Mouse (Mus musculus) limb, embryonic 12.5 days (tissue): Measurements from ENCODE around the gene Serpina3f. TPM values are rescaled to one million over a fixed set of nuclear protein-coding genes. Genes with fewer than 3 reads are reported as not detected.

ENCODE experiments used
- ATAC-seq: fragments of 200-750 bp; cut with Nextera tagmentation; 2 replicates; pipeline ENCODE4 v1.8.0; 2017; ENCODE audit warnings: low read depth, moderate TSS enrichment; ENCODE audit not compliant: insufficient number of reproducible peaks, insufficient read depth, low FRiP score, low TSS enrichment
- H3K27ac ChIP-seq: fragments of 300-500 bp; sonication (generic); 2 replicates; pipeline ENCODE4 v1.5.1; 2016; ENCODE audit warnings: mild to moderate bottlenecking, moderate library complexity
- H3K27me3 ChIP-seq: fragments of 300-500 bp; sonication (generic); 2 replicates; pipeline ENCODE4 v1.6.1; 2016; ENCODE audit warnings: mild to moderate bottlenecking, moderate library complexity
- H3K36me3 ChIP-seq: fragments of 300-500 bp; sonication (generic); 2 replicates; pipeline ENCODE4 v1.6.1; 2016; ENCODE audit warnings: mild to moderate bottlenecking, moderate library complexity
- H3K4me1 ChIP-seq: fragments of 300-500 bp; sonication (generic); replicated peaks from 2 replicates; pipeline ENCODE4 v1.6.1; 2016
- H3K4me2 ChIP-seq: fragments of 300-500 bp; sonication (generic); 2 replicates; pipeline ENCODE4 v1.6.1; 2016; ENCODE audit warnings: mild to moderate bottlenecking, moderate library complexity
- H3K4me3 ChIP-seq: fragments of 300-500 bp; sonication (generic); replicated peaks from 2 replicates; pipeline ENCODE4 v1.5.1; 2016; ENCODE audit warnings: mild to moderate bottlenecking
- H3K9ac ChIP-seq: fragments of 300-500 bp; sonication (generic); replicated peaks from 2 replicates; pipeline ENCODE4 v1.6.1; 2016; ENCODE audit warnings: mild to moderate bottlenecking, moderate library complexity
- H3K9me3 ChIP-seq: fragments of 300-500 bp; sonication (generic); 2 replicates; pipeline ENCODE4 v1.6.1; 2016; ENCODE audit warnings: mild to moderate bottlenecking, moderate library complexity
- WGBS: fragments of 180-500 bp; shearing (Covaris S2); methylation state at CpG from one replicate; pipeline ENCODE4 v1.1.7; 2016; 5-methylcytosine and 5-hydroxymethylcytosine counted together
- polyA plus RNA-seq: library from polyadenylated mRNA; unstranded; fragments of >200 nt; fragmentation: Nextera tagmentation; extraction: Ambion mirVana; gene quantifications from 2 replicates; pipeline ENCODE4 v1.2.1, GENCODE M21; 2016

The Serpina3f gene
- polyA plus RNA-seq, result not detected in 2 replicates

GRCm38 (mm10) chr12:104214445-104214753 lies at the start of gene Serpina3f:
TSS of gene Serpina3f (plus strand) at chr12:104214544.
- 80% methylated on average over 1 of the region's 1 CpGs for WGBS

GRCm38 (mm10) chr12:104174747-104175146 lies 39.6 kb upstream of the Serpina3f start:
- H3K9ac ChIP-seq, result no peak overlapping the region
- H3K9me3 ChIP-seq, result no peaks in the 10 kb centered on the region
- ATAC-seq, result no peak
- no peaks in the 10 kb centered on the region for H3K4me1 ChIP-seq
- no peak overlapping the region for H3K27ac ChIP-seq
- no peaks in the 10 kb centered on the region for H3K27me3 ChIP-seq
- WGBS, result 61% methylated on average over 3 of the region's 3 CpGs
- H3K4me3 ChIP-seq, result no peak overlapping the region
- H3K36me3 ChIP-seq, result no peaks in the 10 kb centered on the region
- H3K4me2 ChIP-seq, result no peak overlapping the region

More at GRCm38 (mm10) chr12:104214445-104214753, at the start of gene Serpina3f:
- Histone ChIP-seq H3K4me3 (no peak within 1 kb of the TSS), H3K27me3 (no peaks in the 10 kb centered on the region), H3K9ac (no peak within 1 kb of the TSS), H3K9me3 (no peaks in the 10 kb centered on the region), H3K4me1 (no peaks in the 10 kb centered on the region), H3K4me2 (no peak within 1 kb of the TSS), H3K27ac (no peak within 1 kb of the TSS), H3K36me3 (no peaks in the 10 kb centered on the region)
- no peak for ATAC-seq

DNA sequence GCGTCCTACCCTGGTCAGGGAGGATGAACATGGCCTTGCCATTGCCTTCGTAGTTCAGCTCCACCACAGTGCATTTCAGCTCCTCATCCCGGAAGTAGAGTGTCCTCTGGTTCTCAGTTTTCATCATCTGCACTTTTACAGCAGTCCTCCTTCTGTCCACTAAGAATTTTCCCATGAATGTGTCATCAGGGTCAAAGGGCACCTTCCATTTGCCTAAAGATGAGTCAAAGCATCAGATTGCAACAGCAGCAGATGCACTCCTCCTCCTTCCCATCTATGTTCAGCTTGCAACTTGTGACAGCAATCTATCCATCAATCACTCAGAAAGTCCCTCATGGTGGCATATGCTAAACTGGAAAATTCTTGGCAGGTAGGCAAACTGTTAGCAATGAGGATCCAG lies 38.7 kb upstream of the Serpina3f start:
- 76% methylated on average over 3 of the region's 3 CpGs for WGBS
- H3K4me2 ChIP-seq, result no peak overlapping the region
- H3K27ac ChIP-seq, result no peak overlapping the region
- H3K4me3 ChIP-seq, result no peak overlapping the region
- ATAC-seq, result no peak
- H3K9me3 ChIP-seq, result no peaks in the 10 kb centered on the region
- no peaks in the 10 kb centered on the region for H3K27me3 ChIP-seq
- no peaks in the 10 kb centered on the region for H3K36me3 ChIP-seq
- H3K9ac ChIP-seq, result no peak overlapping the region
- no peaks in the 10 kb centered on the region for H3K4me1 ChIP-seq

DNA sequence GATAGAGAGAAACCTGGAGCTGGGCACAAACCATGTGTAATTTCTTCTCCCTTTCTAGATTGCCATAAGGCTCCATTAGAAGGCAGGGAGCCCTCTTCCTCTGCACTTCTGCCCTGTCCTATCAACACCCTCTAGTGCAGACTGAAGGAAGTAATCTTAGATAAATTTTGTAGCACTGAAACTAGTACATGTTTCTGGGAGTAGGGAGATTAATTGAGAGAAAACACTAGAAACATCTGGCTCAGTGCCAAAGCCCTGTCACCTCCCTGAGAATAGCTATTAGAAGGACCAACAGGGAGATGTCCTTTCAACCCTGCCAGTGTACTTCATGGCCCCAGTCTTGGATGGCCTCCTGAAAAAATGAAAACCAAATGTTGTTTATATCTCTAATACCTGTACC lies 35.8 kb upstream of the Serpina3f start:
- no peaks in the 10 kb centered on the region for H3K36me3 ChIP-seq
- ATAC-seq, result no peak
- no peak overlapping the region for H3K4me2 ChIP-seq
- H3K9me3 ChIP-seq, result no peaks in the 10 kb centered on the region
- no peak overlapping the region for H3K27ac ChIP-seq
- no peaks in the 10 kb centered on the region for H3K4me1 ChIP-seq
- H3K9ac ChIP-seq, result no peak overlapping the region
- H3K4me3 ChIP-seq, result no peak overlapping the region
- no peaks in the 10 kb centered on the region for H3K27me3 ChIP-seq

GRCm38 (mm10) chr12:104178987-104179386 lies 35.4 kb upstream of the Serpina3f start:
- Histone ChIP-seq H3K36me3 (no peaks in the 10 kb centered on the region), H3K4me3 (no peak overlapping the region), H3K4me1 (no peaks in the 10 kb centered on the region), H3K9ac (no peak overlapping the region), H3K4me2 (no peak overlapping the region), H3K27ac (no peak overlapping the region), H3K27me3 (no peaks in the 10 kb centered on the region), H3K9me3 (no peaks in the 10 kb centered on the region)
- 84% methylated on average over 2 of the region's 2 CpGs for WGBS
- no peak for ATAC-seq

GRCm38 (mm10) chr12:104185046-104185445 lies 29.3 kb upstream of the Serpina3f start:
- WGBS, result 75% methylated on average over 4 of the region's 4 CpGs
- Histone ChIP-seq H3K9me3 (no peaks in the 10 kb centered on the region), H3K36me3 (no peaks in the 10 kb centered on the region)

GRCm38 (mm10) chr12:104186041-104186581 lies 28.2 kb upstream of the Serpina3f start:
- no peak overlapping the region for H3K9ac ChIP-seq
- no peaks in the 10 kb centered on the region; the same call in 1 of the 2 replicates for H3K27me3 ChIP-seq
- H3K4me1 ChIP-seq, result no peaks in the 10 kb centered on the region
- H3K9me3 ChIP-seq, result no peaks in the 10 kb centered on the region
- 82% methylated on average over 3 of the region's 3 CpGs for WGBS
- H3K4me2 ChIP-seq, result no peak overlapping the region
- ATAC-seq, result no peak
- no peak overlapping the region for H3K27ac ChIP-seq
- H3K4me3 ChIP-seq, result no peak overlapping the region
- H3K36me3 ChIP-seq, result no peaks in the 10 kb centered on the region

More at GRCm38 (mm10) chr12:104185046-104185445, 29.3 kb upstream of the Serpina3f start:
- Histone ChIP-seq H3K9ac (no peak overlapping the region), H3K4me1 (no peaks in the 10 kb centered on the region), H3K27me3 (no peaks in the 10 kb centered on the region; the same call in 1 of the 2 replicates), H3K27ac (no peak overlapping the region), H3K4me3 (no peak overlapping the region), H3K4me2 (no peak overlapping the region)
- ATAC-seq, result no peak

- 81% methylated on average over 2 of the region's 2 CpGs for WGBS
- Histone ChIP-seq H3K4me1 (no peaks in the 10 kb centered on the region), H3K9me3 (no peaks in the 10 kb centered on the region), H3K36me3 (no peaks in the 10 kb centered on the region), H3K27me3 (no peaks in the 10 kb centered on the region; the same call in 1 of the 2 replicates), H3K4me3 (no peak overlapping the region), H3K9ac (no peak overlapping the region), H3K27ac (no peak overlapping the region), H3K4me2 (no peak overlapping the region)
- no peak for ATAC-seq
Measured at GRCm38 (mm10) chr12:104189246-104189645, 25.1 kb upstream of the Serpina3f start.

- no peaks in the 10 kb centered on the region; the same call in 1 of the 2 replicates for H3K27me3 ChIP-seq
- no peak for ATAC-seq
- no peaks in the 10 kb centered on the region for H3K9me3 ChIP-seq
- H3K4me3 ChIP-seq, result no peak overlapping the region
- no peak overlapping the region for H3K4me2 ChIP-seq
- H3K9ac ChIP-seq, result no peak overlapping the region
- H3K36me3 ChIP-seq, result no peaks in the 10 kb centered on the region
- no peaks in the 10 kb centered on the region for H3K4me1 ChIP-seq
- H3K27ac ChIP-seq, result no peak overlapping the region
Measured at GRCm38 (mm10) chr12:104190852-104191251, 23.5 kb upstream of the Serpina3f start.

- Histone ChIP-seq H3K4me1 (no peaks in the 10 kb centered on the region), H3K27me3 (no peaks in the 10 kb centered on the region), H3K9me3 (no peaks in the 10 kb centered on the region), H3K4me3 (no peak overlapping the region), H3K36me3 (no peaks in the 10 kb centered on the region), H3K4me2 (no peak overlapping the region), H3K27ac (no peak overlapping the region), H3K9ac (no peak overlapping the region)
- ATAC-seq, result no peak
- WGBS, result 76% methylated on average over 4 of the region's 4 CpGs
Measured at GRCm38 (mm10) chr12:104209149-104209548, 5.2 kb upstream of the Serpina3f start.

DNA sequence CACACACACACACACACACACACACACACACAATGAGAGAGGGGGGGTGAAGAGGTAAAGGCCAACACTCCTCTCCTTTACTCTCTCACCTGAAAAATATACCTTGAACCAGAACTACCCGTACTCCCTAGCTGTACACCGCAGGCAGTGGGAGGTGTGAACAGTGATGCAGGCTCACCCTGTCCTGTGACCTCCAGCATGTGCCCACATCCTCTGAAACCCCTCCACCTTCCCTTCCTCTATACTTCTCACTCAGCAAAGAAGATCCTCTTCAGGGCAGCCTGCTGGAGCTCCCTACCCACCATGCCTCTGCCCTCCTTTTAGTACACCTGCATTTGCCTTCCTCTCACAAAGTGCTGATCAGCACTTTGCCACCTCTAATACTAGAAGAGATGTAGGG lies 4.5 kb upstream of the Serpina3f start:
- Histone ChIP-seq H3K9ac (no peak overlapping the region), H3K9me3 (no peaks in the 10 kb centered on the region), H3K4me3 (no peak overlapping the region), H3K36me3 (no peaks in the 10 kb centered on the region), H3K27ac (no peak overlapping the region), H3K27me3 (no peaks in the 10 kb centered on the region), H3K4me2 (no peak overlapping the region), H3K4me1 (no peaks in the 10 kb centered on the region)
- ATAC-seq, result no peak
- 97% methylated on average over 2 of the region's 2 CpGs for WGBS

DNA sequence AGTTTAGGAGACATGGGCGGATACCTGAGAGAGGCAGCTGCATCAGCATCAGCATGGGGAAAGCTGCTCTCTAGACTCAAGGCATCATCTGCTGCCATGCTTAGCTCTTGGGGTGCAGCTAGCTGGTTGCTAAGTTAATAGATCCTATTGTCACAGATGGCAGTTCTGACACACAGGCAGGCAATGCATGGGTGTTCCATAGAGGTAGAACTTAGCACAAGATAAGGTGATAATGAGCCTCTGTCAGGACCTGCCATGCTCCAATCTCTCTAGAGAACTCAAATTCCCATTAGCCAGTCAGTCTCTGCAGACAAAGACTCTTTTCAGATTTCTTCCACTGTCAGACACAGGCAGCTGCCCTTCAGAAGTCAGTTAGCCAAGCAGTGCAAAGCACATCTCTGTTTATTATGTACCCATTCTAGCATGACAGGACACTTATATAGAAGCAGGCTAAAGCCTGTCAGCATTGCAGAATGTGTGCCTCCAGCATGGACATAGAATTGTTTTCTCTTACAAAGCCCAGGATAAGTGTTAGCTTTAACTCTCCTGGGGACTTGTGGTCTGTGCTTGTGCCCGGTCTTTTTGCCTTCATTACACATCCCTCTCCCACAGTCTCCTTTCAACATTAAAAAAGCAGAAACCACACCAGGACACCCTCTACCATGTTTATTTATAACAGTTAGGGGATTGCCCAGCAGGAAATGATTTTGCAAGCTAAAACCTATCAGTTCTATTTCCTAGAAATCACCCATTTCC lies 477 bp upstream of the Serpina3f start:
- H3K4me2 ChIP-seq, result no peak overlapping the region
- H3K9ac ChIP-seq, result no peak overlapping the region
- H3K4me1 ChIP-seq, result no peaks in the 10 kb centered on the region
- 79% methylated on average over 2 of the region's 2 CpGs for WGBS
- ATAC-seq, result no peak
- H3K9me3 ChIP-seq, result no peaks in the 10 kb centered on the region
- H3K4me3 ChIP-seq, result no peak overlapping the region
- no peaks in the 10 kb centered on the region for H3K36me3 ChIP-seq
- no peak overlapping the region for H3K27ac ChIP-seq
- H3K27me3 ChIP-seq, result no peaks in the 10 kb centered on the region
